Mouse (Mus musculus) embryonic fibroblast, embryonic 13.5 days (primary cell): ENCODE results near the gene Gm9918. TPM values are rescaled to one million over a fixed set of nuclear protein-coding genes. Genes with fewer than 3 reads are reported as not detected.
A peak's percentile ranks its signal among the peaks of the same experiment; 100 is the strongest.

ENCODE experiments used
- H3K27ac ChIP-seq: 2 replicates; pipeline ENCODE4 v1.5.1; 2012; ENCODE audit warnings: low read length, control low read depth, inconsistent platforms; ENCODE audit not compliant: insufficient read depth
- H3K4me1 ChIP-seq: 2 replicates; pipeline ENCODE4 v1.6.1; 2011; ENCODE audit warnings: low read length; ENCODE audit not compliant: control insufficient read depth, insufficient read depth
- H3K4me3 ChIP-seq: 2 replicates; pipeline ENCODE4 v1.5.1; 2011; ENCODE audit warnings: mild to moderate bottlenecking, control low read depth, low read length; ENCODE audit not compliant: insufficient read depth
- CTCF ChIP-seq: IDR thresholded peaks from 2 replicates; pipeline ENCODE4 v1.5.1; 2011; ENCODE audit warnings: mild to moderate bottlenecking, control low read depth, low read length, moderate library complexity, borderline replicate concordance; ENCODE audit not compliant: insufficient read depth
- POLR2A ChIP-seq: IDR thresholded peaks from 2 replicates; pipeline ENCODE4 v1.6.1; 2011; ENCODE audit warnings: low read depth, mild to moderate bottlenecking, control low read depth, low read length, moderate library complexity
- polyA plus RNA-seq: library from polyadenylated mRNA; stranded (reverse); fragments of >200 nt; gene quantifications from 2 replicates; pipeline ENCODE4 v1.2.4, GENCODE M21; 2011; ENCODE audit warnings: low read depth; ENCODE audit not compliant: missing spikeins, insufficient read length

Gene Gm9918
- polyA plus RNA-seq, 1 experiment, result not detected

DNA sequence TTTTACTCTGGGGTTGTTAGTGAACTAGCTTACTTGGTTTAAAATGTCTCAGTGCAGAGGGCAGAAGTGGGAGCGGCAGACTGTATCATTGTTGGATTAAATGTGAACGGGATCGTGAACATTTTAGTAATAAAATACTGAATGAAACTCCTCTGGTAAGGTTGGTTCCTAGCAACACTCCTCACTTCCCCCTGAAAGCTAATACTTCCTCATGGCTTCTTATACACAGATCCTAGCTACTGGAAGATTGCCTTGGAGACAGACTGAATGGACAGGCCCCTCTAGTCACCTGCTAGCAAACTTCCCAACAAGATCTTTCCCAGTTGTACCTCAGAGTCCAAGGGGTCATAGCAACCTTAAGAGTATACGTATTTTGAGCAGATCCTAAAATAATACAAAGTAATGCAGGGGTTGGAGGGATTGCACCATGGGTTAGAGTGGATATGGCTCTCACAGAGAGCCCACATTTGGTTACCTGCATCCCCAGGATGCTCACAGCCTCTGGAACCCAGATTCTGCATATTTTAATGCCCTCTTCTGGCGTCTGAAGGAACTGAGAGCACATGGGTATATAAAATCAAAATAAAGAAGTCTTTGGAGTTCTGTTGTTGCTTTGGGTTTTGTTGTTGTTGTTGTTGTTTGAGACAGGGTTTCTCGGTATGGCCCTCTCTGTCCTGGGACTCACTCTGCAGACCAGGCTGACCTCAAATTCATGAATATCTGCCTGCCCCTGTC is 3.8 kb downstream of the Gm9918 start:
- Histone ChIP-seq H3K4me1 (no peaks in the 10 kb centered on the region), H3K4me3 (no peak overlapping the region), H3K27ac (no peak overlapping the region)
- TF ChIP-seq CTCF (no peak), POLR2A (no peak)

DNA sequence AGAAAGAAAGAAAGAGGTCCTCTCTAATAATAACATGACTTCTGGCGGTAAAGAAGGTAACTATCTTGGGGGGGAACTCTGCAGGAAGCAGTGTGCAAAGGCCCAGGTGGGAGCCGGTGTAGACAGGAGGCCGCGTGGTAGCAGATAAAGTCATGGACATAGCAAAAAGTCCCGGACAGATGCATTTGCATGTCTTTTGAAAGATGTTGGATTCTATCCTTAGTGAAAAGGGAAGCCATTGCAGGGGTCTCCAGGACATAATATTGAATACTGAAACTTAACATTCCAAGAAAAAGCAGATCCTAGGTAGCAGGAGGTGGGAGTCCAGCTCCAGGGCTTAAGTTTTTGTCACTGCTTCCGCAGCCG is 8.3 kb downstream of the Gm9918 start:
- peak overlapping the region; percentile 72 for H3K4me3 ChIP-seq
- no peak overlapping the region for H3K27ac ChIP-seq
- H3K4me1 ChIP-seq, result no peaks in the 10 kb centered on the region
- TF ChIP-seq POLR2A (no peak), CTCF (no peak)

DNA sequence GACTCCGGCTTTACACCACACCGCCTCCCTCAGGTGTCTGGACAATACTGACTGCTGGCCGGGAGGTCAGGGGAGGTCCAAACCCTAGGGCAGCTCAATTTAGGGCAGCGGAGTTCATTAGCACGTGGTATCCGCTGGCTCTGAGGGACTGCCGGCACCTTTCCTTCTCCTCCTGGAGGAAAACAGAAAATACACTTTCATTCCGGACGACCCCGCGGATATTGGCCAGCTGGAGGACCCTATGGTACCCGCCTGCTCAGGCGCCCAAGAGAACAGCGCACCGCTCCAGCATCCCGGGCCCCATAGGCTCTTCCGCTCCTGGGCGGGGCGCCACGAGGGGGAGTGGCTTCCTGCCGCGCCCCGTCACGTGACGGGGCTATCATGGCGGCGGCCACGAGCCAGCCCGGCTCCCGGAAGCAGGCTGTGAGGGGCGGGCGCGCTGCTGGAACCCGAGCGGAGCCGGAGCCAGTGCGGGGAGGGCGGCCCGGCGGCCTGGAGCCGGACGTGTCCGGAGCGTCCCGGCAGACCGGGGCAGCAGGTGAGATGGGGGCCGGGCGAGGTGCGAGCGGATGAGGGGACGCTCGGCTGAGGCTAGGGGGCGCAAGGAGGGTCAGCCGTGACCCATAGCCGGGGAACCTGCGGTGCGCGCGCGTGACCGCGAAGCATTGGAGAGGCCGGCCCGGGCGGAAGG is 8.9 kb downstream of the Gm9918 start, which contains the start of gene Mfsd5:
TSS of gene Mfsd5 (plus strand) at position 363 of the 691 bp plus-strand sequence.
- peak within 1 kb of the TSS; percentile 72 for H3K4me3 ChIP-seq
- peak; percentile 90 for TF ChIP-seq POLR2A
- TF ChIP-seq CTCF, result peak; percentile 28; the same call in 1 of the 2 replicates
- H3K4me1 ChIP-seq, result no peaks in the 10 kb centered on the region
- peak within 1 kb of the TSS; percentile 72 for H3K27ac ChIP-seq

DNA sequence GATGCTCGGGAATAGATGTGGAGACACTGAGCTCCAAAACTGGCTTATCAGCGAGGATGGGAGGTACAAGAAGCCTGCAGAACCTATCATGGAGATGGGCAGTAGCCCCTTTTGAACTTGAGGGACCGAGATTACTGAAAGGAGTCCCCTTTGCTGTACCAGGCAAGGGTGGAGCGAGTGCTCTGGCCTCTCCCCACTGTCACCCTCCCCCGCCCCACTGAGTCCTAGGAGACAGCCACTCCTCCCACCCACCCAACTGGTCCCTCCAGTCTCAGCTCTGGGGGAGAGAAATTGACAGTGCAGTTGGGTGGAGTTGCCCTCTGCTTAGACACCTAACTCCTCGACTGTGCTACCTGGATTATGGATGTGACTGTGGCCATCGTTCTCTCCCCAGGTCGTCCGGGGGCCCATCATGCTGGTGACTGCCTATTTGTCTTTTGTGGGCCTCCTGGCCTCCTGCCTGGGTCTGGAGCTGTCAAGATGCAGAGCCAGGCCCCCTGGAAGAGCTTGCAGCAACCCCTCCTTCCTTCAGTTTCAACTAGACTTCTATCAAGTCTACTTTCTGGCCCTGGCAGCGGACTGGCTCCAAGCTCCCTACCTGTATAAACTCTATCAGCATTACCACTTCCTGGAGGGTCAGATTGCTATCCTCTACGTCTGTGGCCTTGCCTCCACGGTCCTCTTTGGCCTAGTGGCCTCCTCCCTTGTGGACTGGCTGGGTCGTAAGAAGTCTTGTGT is 9.6 kb downstream of the Gm9918 start:
- H3K4me1 ChIP-seq, result no peaks in the 10 kb centered on the region
- peak overlapping the region; percentile 72 for H3K27ac ChIP-seq
- H3K4me3 ChIP-seq, result peak overlapping the region; percentile 72
- TF ChIP-seq POLR2A (no peak; the same call in 1 of the 2 replicates), CTCF (no peak)

DNA sequence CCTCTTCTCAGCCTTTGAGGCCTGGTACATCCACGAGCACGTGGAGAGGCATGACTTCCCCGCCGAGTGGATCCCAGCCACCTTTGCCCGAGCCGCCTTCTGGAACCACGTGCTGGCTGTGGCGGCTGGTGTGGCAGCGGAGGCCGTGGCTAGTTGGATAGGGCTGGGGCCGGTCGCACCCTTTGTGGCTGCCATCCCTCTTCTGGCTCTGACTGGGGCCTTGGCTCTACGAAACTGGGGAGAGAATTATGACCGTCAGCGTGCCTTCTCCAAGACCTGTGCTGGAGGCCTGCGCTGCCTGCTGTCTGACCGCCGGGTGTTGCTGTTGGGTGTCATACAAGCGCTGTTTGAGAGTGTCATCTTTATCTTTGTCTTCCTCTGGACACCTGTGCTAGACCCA is 10.3 kb downstream of the Gm9918 start:
- Histone ChIP-seq H3K4me3 (peak overlapping the region; percentile 72), H3K4me1 (no peaks in the 10 kb centered on the region), H3K27ac (no peak overlapping the region)
- TF ChIP-seq CTCF, result no peak
- no peak for TF ChIP-seq POLR2A

DNA sequence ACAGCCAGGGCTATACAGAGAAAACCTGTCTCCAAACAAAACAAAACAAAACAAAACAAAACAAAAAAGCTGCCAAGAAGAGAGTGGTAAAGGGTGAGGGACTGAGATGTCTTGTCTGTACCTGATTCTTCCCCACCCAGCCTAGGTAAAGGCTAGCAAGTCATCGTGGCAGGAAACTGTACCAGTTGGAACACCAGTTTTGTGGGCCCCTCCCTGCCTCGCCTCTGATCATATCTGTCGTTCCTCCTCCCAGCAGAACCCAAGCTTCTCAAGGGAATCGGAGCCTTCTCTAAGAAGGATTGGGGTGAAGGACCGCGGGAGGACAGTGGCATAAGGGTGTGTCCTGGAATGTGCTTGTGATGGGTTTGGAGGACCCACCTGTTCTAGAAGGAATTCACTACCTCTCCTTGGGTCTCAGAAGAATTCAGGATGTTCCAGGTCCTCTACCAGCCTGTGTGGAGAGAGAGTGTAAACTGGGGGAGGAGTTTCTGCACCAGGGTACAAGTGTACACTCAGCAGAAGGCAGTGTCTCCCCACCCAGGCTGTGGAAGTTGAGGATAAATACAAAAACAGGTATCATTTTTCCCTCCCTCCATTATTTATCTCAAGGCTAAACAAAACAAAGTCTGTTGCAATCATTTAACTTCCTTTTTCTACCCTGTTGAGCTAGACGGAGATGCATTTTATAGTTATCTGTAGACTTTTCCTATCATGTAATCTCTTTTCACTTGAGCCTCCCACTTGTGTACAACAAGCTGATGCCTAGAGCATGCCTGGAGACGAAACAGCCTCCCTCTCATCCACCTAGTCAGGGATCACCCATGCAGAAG is 12.3 kb downstream of the Gm9918 start:
- Histone ChIP-seq H3K4me1 (no peaks in the 10 kb centered on the region), H3K4me3 (no peak overlapping the region), H3K27ac (no peak overlapping the region)
- no peak for TF ChIP-seq POLR2A
- no peak for TF ChIP-seq CTCF

DNA sequence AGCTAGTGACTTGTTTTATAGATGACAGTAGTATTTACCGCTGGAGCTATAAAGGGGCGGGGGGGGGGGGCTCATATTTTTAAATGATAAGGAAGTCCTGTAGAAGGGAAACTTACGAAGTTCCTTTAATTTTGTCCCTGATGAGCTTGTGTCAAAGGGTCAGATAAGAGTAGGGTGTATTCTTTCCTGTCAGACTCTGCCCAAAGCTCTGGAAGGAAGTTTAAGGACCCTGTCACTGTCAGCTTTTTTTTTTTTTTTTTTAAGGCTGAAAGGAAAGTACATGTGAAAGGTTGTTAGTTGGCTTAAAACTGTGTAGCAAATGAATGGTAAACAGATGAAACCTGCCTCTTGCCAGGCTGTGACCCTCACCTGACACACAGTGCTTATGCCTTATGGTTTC is 13.3 kb downstream of the Gm9918 start:
- no peak overlapping the region for H3K4me3 ChIP-seq
- no peak for TF ChIP-seq CTCF
- no peak for TF ChIP-seq POLR2A
- no peaks in the 10 kb centered on the region for H3K4me1 ChIP-seq
- H3K27ac ChIP-seq, result no peak overlapping the region

DNA sequence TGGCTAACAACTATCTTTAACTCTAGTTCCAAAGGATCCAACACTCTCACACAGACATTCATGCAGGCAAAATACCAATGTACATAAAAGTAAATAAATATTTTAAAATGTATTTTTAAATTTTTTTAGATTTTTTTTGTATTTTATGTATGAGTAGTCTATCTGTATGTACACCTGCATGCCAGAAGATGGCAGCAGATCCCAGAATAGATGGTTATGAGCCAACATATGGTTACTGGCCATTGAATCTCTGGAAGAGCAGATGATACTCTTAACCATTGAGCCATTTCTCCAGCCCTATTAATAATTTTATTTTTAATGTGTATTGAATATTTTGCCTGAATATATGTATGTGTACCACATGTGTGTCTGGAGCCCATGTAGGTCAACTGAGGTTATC is 17.0 kb downstream of the Gm9918 start:
- TF ChIP-seq CTCF, result no peak
- TF ChIP-seq POLR2A, result no peak
- H3K27ac ChIP-seq, result no peak overlapping the region
- H3K4me1 ChIP-seq, result no peaks in the 10 kb centered on the region
- H3K4me3 ChIP-seq, result no peak overlapping the region

DNA sequence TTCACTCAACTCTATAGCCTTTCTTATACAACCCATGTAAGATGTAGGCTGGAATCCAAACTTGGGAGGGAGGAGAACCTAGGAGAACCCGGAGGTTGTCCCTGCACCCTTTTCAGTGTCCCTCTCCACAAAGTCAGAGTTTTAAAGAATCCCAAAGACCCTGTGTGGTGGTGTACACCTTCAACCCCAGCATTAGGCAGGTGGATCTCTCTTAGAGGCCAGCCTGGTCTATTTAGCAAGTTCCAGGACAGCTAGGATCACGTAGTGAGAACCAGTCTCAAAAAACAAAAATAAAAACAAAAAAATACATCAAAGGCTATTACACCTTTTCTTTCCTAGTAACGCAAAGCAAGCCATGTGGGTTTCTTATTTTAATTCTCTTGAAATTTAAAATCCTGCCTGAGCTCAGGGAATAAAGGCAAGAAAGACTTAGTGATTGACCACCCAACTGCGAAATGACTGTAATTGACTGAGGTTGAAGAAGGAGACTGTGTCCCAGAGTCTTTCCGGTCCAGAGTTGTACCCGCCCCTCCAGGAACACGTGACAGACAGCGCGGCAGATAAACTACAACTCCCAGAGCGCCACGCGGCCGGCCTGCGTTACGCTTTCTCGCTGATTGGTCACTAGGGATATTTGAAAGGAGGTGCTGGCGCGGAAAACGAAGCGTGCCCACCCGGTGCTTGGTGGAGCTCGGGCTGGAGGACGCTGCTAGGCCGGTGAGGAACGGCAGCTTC is 25.4 kb downstream of the Gm9918 start, which contains the start of gene Espl1:
TSS of gene Espl1 (plus strand) at position 634 of the 735 bp plus-strand sequence.
- Histone ChIP-seq H3K27ac (no peak within 1 kb of the TSS), H3K4me3 (peak within 1 kb of the TSS; percentile 71), H3K4me1 (no peaks in the 10 kb centered on the region)
- TF ChIP-seq POLR2A (peak; percentile 72), CTCF (no peak)
